Mouse (Mus musculus) cortical plate, adult 2 months (tissue): ENCODE measurements around the gene Wrap73.

ENCODE experiments used
- CTCF ChIP-seq: fragments of 200-500 bp; IDR thresholded peaks from 2 replicates; pipeline ENCODE4 v1.5.1; 2011; ENCODE audit warnings: mild to moderate bottlenecking, control low read depth, low read length; ENCODE audit not compliant: insufficient read depth; ENCODE audit errors: extremely low read depth
- POLR2A ChIP-seq: fragments of 200-500 bp; IDR thresholded peaks from 2 replicates; pipeline ENCODE4 v1.6.1; 2011; ENCODE audit warnings: mild to moderate bottlenecking, low read length, control low read depth; ENCODE audit not compliant: insufficient read depth; ENCODE audit errors: extremely low read depth

- TF ChIP-seq POLR2A (no peak), CTCF (no peak)
Measured at GRCm38 (mm10) chr4:154204532-154204931, 62.4 kb downstream of the Wrap73 start.
